Mouse (Mus musculus) embryonic facial prominence, embryonic 11.5 days (tissue): Measurements from ENCODE around the gene Mroh2a. TPM values are rescaled to one million over a fixed set of nuclear protein-coding genes. Genes with fewer than 3 reads are reported as not detected.

Source experiments
- ATAC-seq: fragments of 200-750 bp; cut with Nextera tagmentation; replicated peaks from 2 replicates; pipeline ENCODE4 v1.8.0; 2017; ENCODE audit warnings: low read depth; ENCODE audit not compliant: insufficient number of reproducible peaks, low FRiP score, low TSS enrichment
- DNase-seq: peaks from one replicate; pipeline ENCODE4 v3.0.0-alpha.2; 2015; ENCODE audit warnings: low spot score
- H3K27ac ChIP-seq: fragments of 300-500 bp; sonication (generic); replicated peaks from 2 replicates; pipeline ENCODE4 v1.5.1; 2014; ENCODE audit warnings: mild to moderate bottlenecking, low read depth, low read length, control low read depth
- H3K27me3 ChIP-seq: fragments of 300-500 bp; sonication (generic); 2 replicates; pipeline ENCODE4 v1.6.1; 2014; ENCODE audit warnings: mild to moderate bottlenecking, low read length, moderate library complexity, mixed read lengths; ENCODE audit not compliant: control insufficient read depth, insufficient read depth
- H3K36me3 ChIP-seq: fragments of 300-500 bp; sonication (generic); replicated peaks from 2 replicates; pipeline ENCODE4 v1.6.1; 2014; ENCODE audit warnings: low read depth, mild to moderate bottlenecking, low read length, moderate library complexity, mixed read lengths; ENCODE audit not compliant: control insufficient read depth, insufficient read depth
- H3K4me1 ChIP-seq: fragments of 300-500 bp; sonication (generic); 2 replicates; pipeline ENCODE4 v1.6.1; 2014; ENCODE audit warnings: low read length, mixed read lengths; ENCODE audit not compliant: control insufficient read depth, insufficient read depth
- H3K4me2 ChIP-seq: fragments of 300-500 bp; sonication (generic); 2 replicates; pipeline ENCODE4 v1.6.1; 2014; ENCODE audit warnings: low read depth, mild to moderate bottlenecking, control low read depth, low read length, moderate library complexity
- H3K4me3 ChIP-seq: fragments of 300-500 bp; sonication (generic); 2 replicates; pipeline ENCODE4 v1.5.1; 2014; ENCODE audit warnings: low read depth, low read length, control low read depth
- H3K9ac ChIP-seq: fragments of 300-500 bp; sonication (generic); replicated peaks from 2 replicates; pipeline ENCODE4 v1.6.1; 2014; ENCODE audit warnings: mild to moderate bottlenecking, control low read depth, low read length
- H3K9me3 ChIP-seq: fragments of 300-500 bp; sonication (generic); replicated peaks from 2 replicates; pipeline ENCODE4 v1.6.1; 2016; ENCODE audit warnings: mild to moderate bottlenecking, low read length, inconsistent platforms, mixed read lengths; ENCODE audit not compliant: control insufficient read depth
- WGBS: fragments of 180-500 bp; shearing (Covaris S2); extraction: QIAGEN DNeasy Blood & Tissue Kit; methylation state at CpG from one replicate; pipeline ENCODE4 v1.1.7; 2014; 5-methylcytosine and 5-hydroxymethylcytosine counted together
- polyA plus RNA-seq: library from polyadenylated mRNA; unstranded; fragments of >200 nt; fragmentation: Nextera tagmentation; extraction: Ambion mirVana; gene quantifications from 2 replicates; pipeline ENCODE4 v1.2.1, GENCODE M21; 2014

Gene Mroh2a
- polyA plus RNA-seq: 1.00 and 1.7 TPM in 2 replicates

- Histone ChIP-seq H3K27me3 (no peaks in the 10 kb centered on the region), H3K9me3 (peaks cover 60% of the 10 kb centered on the region), H3K9ac (no peak within 1 kb of the TSS), H3K36me3 (no peaks in the 10 kb centered on the region), H3K27ac (no peak within 1 kb of the TSS), H3K4me1 (no peaks in the 10 kb centered on the region), H3K4me3 (no peak within 1 kb of the TSS), H3K4me2 (no peak within 1 kb of the TSS)
- 56% methylated on average over 5 of the region's 5 CpGs for WGBS
- DNase-seq: no peak
- no peak for ATAC-seq
Measured at GRCm38 (mm10) chr1:88226670-88227379, at the start of gene Mroh2a. Mroh2a (plus strand) TSS chr1:88226986.

- Histone ChIP-seq H3K9me3 (no peaks in the 10 kb centered on the region), H3K4me1 (no peaks in the 10 kb centered on the region), H3K36me3 (no peaks in the 10 kb centered on the region), H3K27me3 (no peaks in the 10 kb centered on the region), H3K9ac (no peak overlapping the region), H3K4me2 (no peak overlapping the region), H3K4me3 (no peak overlapping the region), H3K27ac (no peak overlapping the region)
- 69% methylated on average over 1 of the region's 1 CpGs for WGBS
- DNase-seq: no peak
- ATAC-seq: no peak
Measured at GRCm38 (mm10) chr1:88179657-88180056, 47.1 kb upstream of the Mroh2a start.

GRCm38 (mm10) chr1:88186325-88186935, 40.4 kb upstream of the Mroh2a start:
- DNase-seq (no peak), ATAC-seq (no peak)
- Histone ChIP-seq H3K4me2 (no peak overlapping the region), H3K27ac (no peak overlapping the region), H3K4me3 (no peak overlapping the region), H3K36me3 (no peaks in the 10 kb centered on the region), H3K9me3 (no peaks in the 10 kb centered on the region), H3K4me1 (no peaks in the 10 kb centered on the region), H3K27me3 (no peaks in the 10 kb centered on the region), H3K9ac (no peak overlapping the region)
- 89% methylated on average over 5 of the region's 5 CpGs for WGBS

GRCm38 (mm10) chr1:88192136-88192535, 34.6 kb upstream of the Mroh2a start:
- Histone ChIP-seq H3K9ac (no peak overlapping the region), H3K4me1 (no peaks in the 10 kb centered on the region), H3K9me3 (no peaks in the 10 kb centered on the region), H3K36me3 (no peaks in the 10 kb centered on the region), H3K4me2 (no peak overlapping the region), H3K27ac (no peak overlapping the region), H3K4me3 (no peak overlapping the region), H3K27me3 (no peaks in the 10 kb centered on the region)
- WGBS: 62% methylated on average over 3 of the region's 3 CpGs
- DNase-seq: no peak
- ATAC-seq: no peak

GRCm38 (mm10) chr1:88195687-88196086, 31.1 kb upstream of the Mroh2a start:
- Histone ChIP-seq H3K4me1 (no peaks in the 10 kb centered on the region), H3K4me3 (no peak overlapping the region), H3K4me2 (no peak overlapping the region), H3K9ac (no peak overlapping the region), H3K27me3 (no peaks in the 10 kb centered on the region), H3K9me3 (no peaks in the 10 kb centered on the region), H3K36me3 (no peaks in the 10 kb centered on the region), H3K27ac (no peak overlapping the region)
- ATAC-seq (no peak), DNase-seq (no peak)
- 90% methylated on average over 1 of the region's 1 CpGs for WGBS

GRCm38 (mm10) chr1:88197443-88197842, 29.3 kb upstream of the Mroh2a start:
- WGBS: 71% methylated on average over 3 of the region's 3 CpGs
- H3K4me2 ChIP-seq: no peak overlapping the region

GRCm38 (mm10) chr1:88199996-88200395, 26.8 kb upstream of the Mroh2a start:
- no peak overlapping the region for H3K27ac ChIP-seq
- no peaks in the 10 kb centered on the region for H3K36me3 ChIP-seq
- H3K4me2 ChIP-seq: no peak overlapping the region
- DNase-seq (no peak), ATAC-seq (no peak)
- no peak overlapping the region for H3K9ac ChIP-seq
- H3K4me1 ChIP-seq: no peaks in the 10 kb centered on the region
- H3K9me3 ChIP-seq: no peaks in the 10 kb centered on the region; the same call in 1 of the 2 replicates
- no peaks in the 10 kb centered on the region for H3K27me3 ChIP-seq
- no peak overlapping the region for H3K4me3 ChIP-seq
- 61% methylated on average over 2 of the region's 2 CpGs for WGBS

More at GRCm38 (mm10) chr1:88197443-88197842, 29.3 kb upstream of the Mroh2a start:
- H3K4me3 ChIP-seq: no peak overlapping the region
- H3K27ac ChIP-seq: no peak overlapping the region
- no peaks in the 10 kb centered on the region for H3K36me3 ChIP-seq
- no peaks in the 10 kb centered on the region for H3K4me1 ChIP-seq
- no peaks in the 10 kb centered on the region for H3K27me3 ChIP-seq
- H3K9me3 ChIP-seq: no peaks in the 10 kb centered on the region
- DNase-seq (no peak), ATAC-seq (no peak)
- H3K9ac ChIP-seq: no peak overlapping the region

GRCm38 (mm10) chr1:88200456-88200855, 26.3 kb upstream of the Mroh2a start, which contains the start of gene Ugt1a2:
Ugt1a2 (plus strand) TSS chr1:88200601.
- WGBS: 86% methylated on average over 7 of the region's 7 CpGs

More at GRCm38 (mm10) chr1:88200456-88200855, 26.3 kb upstream of the Mroh2a start, which contains the start of gene Ugt1a2:
- Histone ChIP-seq H3K4me1 (no peaks in the 10 kb centered on the region), H3K27ac (no peak within 1 kb of the TSS), H3K4me2 (no peak within 1 kb of the TSS), H3K4me3 (no peak within 1 kb of the TSS), H3K27me3 (no peaks in the 10 kb centered on the region), H3K9me3 (no peaks in the 10 kb centered on the region; the same call in 1 of the 2 replicates), H3K36me3 (no peaks in the 10 kb centered on the region), H3K9ac (no peak within 1 kb of the TSS)
- ATAC-seq: no peak
- no peak for DNase-seq
